Mouse (Mus musculus) neural tube, postnatal 0 days (tissue): ENCODE data around the gene Hs3st4. TPM values are rescaled to one million over a fixed set of nuclear protein-coding genes. Genes with fewer than 3 reads are reported as not detected.

Experiments used
- polyA plus RNA-seq: library from polyadenylated mRNA; unstranded; fragments of >200 nt; fragmentation: Nextera tagmentation; extraction: Ambion mirVana; gene quantifications from 2 replicates; pipeline ENCODE4 v1.2.1, GENCODE M21; 2015

The Hs3st4 gene
- 21.8 and 24.8 TPM in 2 replicates for polyA plus RNA-seq

GRCm38 (mm10) chr7:123982461-123983038, at the start of gene Hs3st4:
TSS of gene Hs3st4 (plus strand) at chr7:123982869.

